ENCODE assay signal across 8 mouse cellular contexts in genomic region chr7:25076663-25077413, GRCm38 (mm10). TPM values are rescaled to one million over a fixed set of nuclear protein-coding genes. Genes with fewer than 3 reads are reported as not detected.
DNase-seq lines count a peak whose midpoint lies in the region; ATAC-seq lines count a peak whose summit lies in the region.

No protein-coding gene starts in this region.

- no peaks in the 10 kb centered on the region for H3K27me3 ChIP-seq in hindbrain, embryonic 16.5 days (replicated peaks; ENCODE audit: control insufficient read depth, insufficient read depth, low read length)

- under 1% methylated on average over 56 of the region's 56 CpGs for WGBS in hindbrain, embryonic 16.5 days
- 1% methylated on average over 56 of the region's 56 CpGs for WGBS in macrophage (ENCODE audit: missing documents)

- peaks cover 43% of the 10 kb centered on the region for H3K79me2 ChIP-seq in macrophage (ENCODE audit: inconsistent target)

- no peaks in the 10 kb centered on the region for H3K9me3 ChIP-seq in hindbrain, embryonic 16.5 days (ENCODE audit: control insufficient read depth, low read length)

- peak overlapping the region; percentile 97 for H3K4me3 ChIP-seq in hindbrain, embryonic 16.5 days (ENCODE audit: low read length)
- peak overlapping the region; percentile 57 for H3K4me3 ChIP-seq in macrophage (ENCODE audit: inconsistent target)

- H3K4me1 ChIP-seq in hindbrain, embryonic 16.5 days (ENCODE audit: control insufficient read depth, insufficient read depth, low read depth, low read length): peaks cover 31% of the 10 kb centered on the region

- ATAC-seq in hindbrain, embryonic 16.5 days: peak; percentile 97

- DNase-seq in WW6 (ENCODE audit: low read depth, low spot score): peak; percentile 97
- DNase-seq in cerebellum, postnatal 4 days (ENCODE audit: low spot score in 2 of 2): peak; percentile 90 to 94
- peak; percentile 98 for DNase-seq in gastrocnemius, adult 18-20 months (ENCODE audit: low spot score)
- peak; percentile 94 to 98 for DNase-seq in left cerebral cortex, adult 18-20 months (ENCODE audit: low spot score in 2 of 2)
- DNase-seq in right cerebral cortex, adult 18-20 months: peak; percentile 99
- peak; percentile 85 for DNase-seq in urinary bladder, postnatal 10 days (ENCODE audit: low spot score)

- H3K27ac ChIP-seq in hindbrain, embryonic 16.5 days (ENCODE audit: low read depth, low read length): peak overlapping the region; percentile 97
- H3K27ac ChIP-seq in macrophage: peak overlapping the region; percentile 89

- H3K9ac ChIP-seq in hindbrain, embryonic 16.5 days (ENCODE audit: low read depth, low read length): peak overlapping the region; percentile 82

- H3K36me3 ChIP-seq in hindbrain, embryonic 16.5 days (ENCODE audit: control insufficient read depth, insufficient read depth, low read length): peaks cover 20% of the 10 kb centered on the region
- H3K36me3 ChIP-seq in macrophage (ENCODE audit: inconsistent target): peaks cover 19% of the 10 kb centered on the region

- peak overlapping the region; percentile 81 for H3K4me2 ChIP-seq in hindbrain, embryonic 16.5 days (ENCODE audit: low read length)

RNA-seq across cellular contexts. Expression of gene Zfp574, which starts 4.5 kb away (rescaled TPM):
- total RNA-seq in gastrocnemius, adult 18-20 months (2021): 1 to 10 TPM; 7.5 to 7.7 TPM
- 30.0 and 39.7 TPM in 2 replicates for polyA plus RNA-seq in hindbrain, embryonic 16.5 days (2015; fragmentation: Nextera tagmentation; extraction: Ambion mirVana)
- total RNA-seq in left cerebral cortex, adult 18-20 months (2021): 10 to 100 TPM; 34.9 TPM
- total RNA-seq in macrophage (2018; cell fraction: chromatin; rRNA removed): 10 to 100 TPM in 1 of 26 experiments, 1 to 10 TPM in 25; 2.2 to 10.0 (median 6.0) TPM
- total RNA-seq in macrophage (2018; cell fraction: cytosol; rRNA removed): 10 to 100 TPM in 5 of 26 experiments, 1 to 10 TPM in 21; 3.3 to 10.7 (median 7.5) TPM
- total RNA-seq in macrophage (2018; cell fraction: nucleus; rRNA removed): 10 to 100 TPM in 8 of 26 experiments, 1 to 10 TPM in 18; 3.8 to 12.7 (median 6.8) TPM
- polyA plus RNA-seq in macrophage (2018): 5.7 to 7.6 TPM (median 6.5 TPM) in 3 replicates

RNA-seq across cellular contexts. Expression of gene Grik5, which starts 4.7 kb away (rescaled TPM):
- total RNA-seq in gastrocnemius, adult 18-20 months (2021): 1 to 10 TPM; 1.7 to 2.7 TPM
- 12.5 and 15.8 TPM in 2 replicates for polyA plus RNA-seq in hindbrain, embryonic 16.5 days (2015; fragmentation: Nextera tagmentation; extraction: Ambion mirVana)
- 100 to 1,000 TPM; 176 TPM for total RNA-seq in left cerebral cortex, adult 18-20 months (2021)
- 10 to 100 TPM in 2 of 26 experiments, 1 to 10 TPM in 24; 4.0 to 11.9 (median 6.7) TPM for total RNA-seq in macrophage (2018; cell fraction: chromatin; rRNA removed)
- total RNA-seq in macrophage (2018; cell fraction: cytosol; rRNA removed): under 1 TPM in 25 of 26 experiments, not detected in 1; 0.07 to 0.39 (median 0.15) TPM
- total RNA-seq in macrophage (2018; cell fraction: nucleus; rRNA removed): 1 to 10 TPM in 25 of 26 experiments, under 1 TPM in 1; 0.97 to 7.7 (median 3.3) TPM
- 0.22 to 0.47 TPM (median 0.26 TPM) in 3 replicates for polyA plus RNA-seq in macrophage (2018)

Comparison
In these comparisons a context has a peak if more than half of its experiments do, and no peak if none do; other contexts are left out.
1. Peak in every context shown above with its lines: DNase-seq, ATAC-seq, H3K4me3 ChIP-seq and H3K27ac ChIP-seq.
2. RNA of gene Zfp574, which starts 4.5 kb away (total RNA-seq): 34.9 TPM in left cerebral cortex, adult 18-20 months; 7.5 to 7.7 TPM in gastrocnemius, adult 18-20 months; every median in the first group is over 4 times any median in the second.
3. RNA of gene Grik5, which starts 4.7 kb away (total RNA-seq): 176 TPM in left cerebral cortex, adult 18-20 months; 1.7 to 2.7 TPM in gastrocnemius, adult 18-20 months; every median in the first group is over 10 times any median in the second.